Mouse (Mus musculus) thymus, postnatal 10 days (tissue): ENCODE results near the gene Smg1.

Experiments
- DNase-seq, 2 experiments: peaks; one replicate each; pipeline ENCODE4 v3.0.0; 2021; ENCODE audit warnings: low spot score in 2 of 2

Gene Smg1

GRCm38 (mm10) chr7:118104458-118105052 is 138.9 kb downstream of the Smg1 start:
- no peak for DNase-seq

GRCm38 (mm10) chr7:118103462-118104379 is 139.7 kb downstream of the Smg1 start:
- no peak for DNase-seq

- DNase-seq, result no peak
These were observed 140.6 kb downstream of the Smg1 start for GRCm38 (mm10) chr7:118102678-118103461.

- peak in 1 of 2 experiments; percentile 41 for DNase-seq
These were observed 141.2 kb downstream of the Smg1 start for GRCm38 (mm10) chr7:118102231-118102630.

- no peak for DNase-seq
These were observed 145.9 kb downstream of the Smg1 start for GRCm38 (mm10) chr7:118097615-118098014.
